Mouse (Mus musculus) testis, adult 2 months (tissue): ENCODE results near the gene Meis1. TPM values are rescaled to one million over a fixed set of nuclear protein-coding genes. Genes with fewer than 3 reads are reported as not detected.

Experiments
- H3K27ac ChIP-seq: fragments of 200-500 bp; 2 replicates; pipeline ENCODE4 v1.5.1; 2012; ENCODE audit warnings: low read depth, low read length; ENCODE audit not compliant: control insufficient read depth, insufficient read depth
- H3K27me3 ChIP-seq: fragments of 200-500 bp; 2 replicates; pipeline ENCODE4 v1.6.1; 2012; ENCODE audit warnings: mild to moderate bottlenecking, low read length, moderate library complexity; ENCODE audit not compliant: control insufficient read depth, insufficient read depth
- H3K36me3 ChIP-seq: fragments of 200-500 bp; 2 replicates; pipeline ENCODE4 v1.6.1; 2012; ENCODE audit warnings: mild to moderate bottlenecking, low read length; ENCODE audit not compliant: control insufficient read depth, insufficient read depth
- H3K4me1 ChIP-seq: fragments of 200-500 bp; 2 replicates; pipeline ENCODE4 v1.6.1; 2012; ENCODE audit warnings: low read length; ENCODE audit not compliant: control insufficient read depth, insufficient read depth
- H3K4me3 ChIP-seq: fragments of 200-500 bp; 2 replicates; pipeline ENCODE4 v1.5.1; 2012; ENCODE audit warnings: low read depth, mild to moderate bottlenecking, low read length, moderate library complexity, mixed read lengths; ENCODE audit not compliant: control insufficient read depth
- CTCF ChIP-seq: fragments of 200-500 bp; IDR thresholded peaks from 2 replicates; pipeline ENCODE4 v1.5.1; 2012; ENCODE audit warnings: low read depth, mild to moderate bottlenecking, inconsistent platforms, low read length, moderate library complexity; ENCODE audit not compliant: control insufficient read depth, insufficient read depth, insufficient replicate concordance
- POLR2A ChIP-seq: fragments of 200-500 bp; IDR thresholded peaks from 2 replicates; pipeline ENCODE4 v1.6.1; 2012; ENCODE audit warnings: low read depth, mild to moderate bottlenecking, inconsistent platforms, low read length, moderate library complexity; ENCODE audit not compliant: control insufficient read depth
- polyA plus RNA-seq: library from polyadenylated mRNA; depleted of rRNA; stranded (reverse); fragments of >200 nt; gene quantifications from 2 replicates; pipeline ENCODE4 v1.2.3, GENCODE M21; 2012

Meis1 gene
- polyA plus RNA-seq, 1 experiment: 1.9 TPM

GRCm38 (mm10) chr11:18872118-18872751 lies 146.6 kb downstream of the Meis1 start:
- Histone ChIP-seq H3K27ac (no peak overlapping the region), H3K4me1 (peaks cover 14% of the 10 kb centered on the region), H3K27me3 (peaks cover 19% of the 10 kb centered on the region), H3K36me3 (no peaks in the 10 kb centered on the region), H3K4me3 (no peak overlapping the region)
- no peak for TF ChIP-seq CTCF
- no peak for TF ChIP-seq POLR2A

GRCm38 (mm10) chr11:18871170-18872081 lies 147.4 kb downstream of the Meis1 start:
- H3K27ac ChIP-seq: no peak overlapping the region
- H3K27me3 ChIP-seq: peaks cover 15% of the 10 kb centered on the region
- H3K4me1 ChIP-seq: peaks cover 7% of the 10 kb centered on the region
- TF ChIP-seq POLR2A: no peak
- TF ChIP-seq CTCF: no peak
- H3K36me3 ChIP-seq: no peaks in the 10 kb centered on the region
- no peak overlapping the region; the same call in 1 of the 2 replicates for H3K4me3 ChIP-seq

- H3K27ac ChIP-seq: no peak overlapping the region
- H3K4me1 ChIP-seq: peaks cover 4% of the 10 kb centered on the region
- no peak overlapping the region for H3K4me3 ChIP-seq
- TF ChIP-seq POLR2A (no peak), CTCF (no peak)
- H3K36me3 ChIP-seq: no peaks in the 10 kb centered on the region
- H3K27me3 ChIP-seq: peaks cover 8% of the 10 kb centered on the region
Measured at GRCm38 (mm10) chr11:18870121-18870931, 148.5 kb downstream of the Meis1 start.

GRCm38 (mm10) chr11:18869429-18869969 lies 149.3 kb downstream of the Meis1 start:
- TF ChIP-seq POLR2A: no peak
- no peak for TF ChIP-seq CTCF
- Histone ChIP-seq H3K27ac (no peak overlapping the region), H3K27me3 (peaks cover 3% of the 10 kb centered on the region), H3K36me3 (no peaks in the 10 kb centered on the region), H3K4me3 (no peak overlapping the region), H3K4me1 (peaks cover 4% of the 10 kb centered on the region)

GRCm38 (mm10) chr11:18867665-18868064 lies 151.1 kb downstream of the Meis1 start:
- H3K4me1 ChIP-seq: peaks cover 4% of the 10 kb centered on the region
- 0 out of 2 replicates have a peak, but pooled peaks cover 2% of the 10 kb centered on the region for H3K27me3 ChIP-seq
- no peak overlapping the region for H3K4me3 ChIP-seq
- H3K36me3 ChIP-seq: no peaks in the 10 kb centered on the region
- TF ChIP-seq CTCF: no peak
- TF ChIP-seq POLR2A: no peak
- H3K27ac ChIP-seq: no peak overlapping the region

- H3K4me3 ChIP-seq: no peak overlapping the region
- H3K27ac ChIP-seq: no peak overlapping the region
Measured at GRCm38 (mm10) chr11:18866198-18866836, 152.5 kb downstream of the Meis1 start.

More at GRCm38 (mm10) chr11:18866198-18866836, 152.5 kb downstream of the Meis1 start:
- Histone ChIP-seq H3K4me1 (no peaks in the 10 kb centered on the region; the same call in 1 of the 2 replicates), H3K36me3 (no peaks in the 10 kb centered on the region), H3K27me3 (0 out of 2 replicates have a peak, but pooled peaks cover 2% of the 10 kb centered on the region)
- TF ChIP-seq POLR2A (no peak), CTCF (no peak)
